Mouse (Mus musculus): ENCODE measurements around the gene Mtx1. TPM values are rescaled to one million over a fixed set of nuclear protein-coding genes. Genes with fewer than 3 reads are reported as not detected.
"Not testable (repeated sequence)": the region's sequence is repeated elsewhere in the genome, so short reads cannot be mapped to it uniquely, and the experiment has no call there.

The Mtx1 gene
- total RNA-seq, 2 experiments from 2014 or later = 102 TPM

DNA sequence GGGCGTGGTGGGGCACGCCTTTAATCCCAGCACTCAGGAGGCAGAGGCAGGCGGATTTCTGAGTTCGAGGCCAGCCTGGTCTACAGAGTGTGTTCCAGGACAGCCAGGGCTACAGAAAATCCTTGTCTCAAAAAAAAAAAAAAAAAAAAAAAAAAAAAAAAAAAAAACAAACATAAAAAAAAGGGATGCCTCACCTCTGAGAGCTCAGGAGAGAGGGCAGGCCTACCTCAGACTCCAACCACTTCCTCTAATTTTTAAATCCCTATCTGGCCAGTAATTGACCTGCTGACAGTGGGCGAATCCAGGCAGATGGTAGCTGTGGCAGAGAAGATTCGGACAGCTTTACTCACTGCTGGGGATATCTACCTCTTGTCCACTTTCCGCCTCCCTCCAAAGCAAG, 10.5 kb downstream of the Mtx1 start:
- DNase-seq (ENCODE audit: extremely low spot score in 1 of 2, low spot score in 1 of 2) = not testable (repeated sequence)

DNA sequence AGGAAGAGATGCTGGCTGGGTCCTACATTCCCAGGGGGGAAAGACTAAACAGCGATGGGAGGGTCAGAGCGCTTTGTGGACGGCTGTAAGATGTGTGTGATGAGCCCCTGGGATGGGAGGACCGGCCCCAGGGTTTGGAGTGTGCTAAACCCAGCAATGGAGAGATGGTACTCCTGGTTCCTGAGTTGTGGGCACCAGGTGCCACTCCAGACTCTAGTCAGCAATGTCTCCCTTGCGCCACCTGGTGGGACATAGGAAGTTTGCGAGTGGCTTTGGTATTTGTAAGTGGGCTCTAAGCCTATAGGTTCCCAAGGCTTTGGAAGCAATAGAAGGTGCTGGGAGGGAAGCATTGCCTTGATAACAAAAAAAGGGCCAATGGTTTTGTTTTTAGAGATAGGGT, 11.0 kb downstream of the Mtx1 start:
- peak; percentile 75 to 87 for DNase-seq (ENCODE audit: extremely low spot score in 1 of 2, low spot score in 1 of 2)

DNA sequence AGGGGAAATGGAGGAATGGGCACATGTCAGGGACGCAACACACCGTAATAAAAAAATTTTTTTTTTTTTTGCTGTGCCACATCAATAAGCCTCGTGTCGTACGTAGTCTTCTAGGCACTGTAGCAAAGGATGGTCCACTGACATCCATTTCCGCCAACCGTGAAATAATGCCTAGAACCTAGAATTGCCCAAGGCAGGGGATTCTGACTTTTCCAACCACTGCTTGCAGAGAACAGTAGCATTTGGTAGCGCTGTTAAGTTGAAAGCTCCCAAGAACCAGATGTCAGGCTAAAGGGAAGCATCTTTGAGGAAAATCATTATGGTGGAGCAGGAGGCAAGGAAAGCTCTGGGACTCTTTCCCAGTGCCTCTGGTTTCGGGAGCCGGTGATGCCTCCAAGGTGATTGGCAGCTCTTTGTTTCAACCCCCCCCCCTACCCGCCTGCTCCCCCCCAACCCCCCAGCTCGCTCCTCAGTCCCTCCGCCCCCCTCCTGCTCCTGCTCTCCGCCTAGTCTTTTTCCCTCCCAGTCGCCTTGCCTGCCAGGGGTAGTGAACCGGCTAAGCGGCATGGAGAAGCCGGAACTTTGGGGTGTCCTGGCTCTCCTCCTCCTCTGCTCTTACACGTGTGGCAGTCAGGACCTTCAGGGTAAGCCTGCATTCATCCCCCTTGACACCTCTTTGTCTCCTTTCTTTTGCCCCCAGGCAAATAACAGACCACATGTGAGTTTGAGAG, 12.0 kb downstream of the Mtx1 start, which contains the start of gene Thbs3:
Gene Thbs3 (plus strand): TSS at position 500 of the 731 bp plus-strand sequence.
- DNase-seq (ENCODE audit: extremely low spot score in 1 of 2, low spot score in 1 of 2) = no peak

DNA sequence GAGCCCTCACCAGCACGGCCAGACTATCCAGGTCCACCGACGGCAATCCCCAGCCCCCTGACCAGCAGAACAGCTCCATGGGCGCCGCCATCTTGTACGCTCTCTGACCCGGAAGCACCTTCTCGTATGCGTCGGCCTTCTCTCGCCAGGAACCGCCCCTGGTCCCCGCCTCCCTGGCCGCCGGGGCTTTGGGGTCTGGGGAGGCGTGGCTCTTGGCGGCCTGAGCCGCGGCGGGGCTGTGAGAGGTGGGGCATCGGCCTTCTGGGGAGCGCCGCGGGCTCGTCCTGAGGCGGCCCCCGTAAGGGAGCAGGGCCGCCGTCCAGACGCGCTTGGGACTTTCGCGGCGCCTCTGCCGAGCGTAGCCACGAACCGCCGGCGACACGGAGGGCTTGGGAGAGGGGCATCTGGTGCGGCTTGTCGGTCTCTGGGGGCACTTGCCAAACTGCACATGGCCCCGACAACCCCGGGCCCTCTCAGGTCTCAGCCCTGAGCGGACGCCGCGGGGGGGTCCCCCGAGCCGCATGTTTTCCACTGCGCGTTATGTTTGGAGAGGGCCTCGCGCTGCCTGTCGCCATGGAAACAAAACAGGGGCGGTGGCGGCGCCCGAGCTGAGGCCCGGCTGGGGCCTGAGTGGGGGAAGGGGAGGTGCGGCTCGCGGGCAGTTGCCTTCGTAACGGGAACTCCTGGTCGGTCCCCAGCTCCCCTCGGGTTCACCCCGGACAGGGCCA, 12.9 kb downstream of the Mtx1 start:
- DNase-seq (ENCODE audit: extremely low spot score in 1 of 2, low spot score in 1 of 2) = peak; percentile 80 to 88

DNA sequence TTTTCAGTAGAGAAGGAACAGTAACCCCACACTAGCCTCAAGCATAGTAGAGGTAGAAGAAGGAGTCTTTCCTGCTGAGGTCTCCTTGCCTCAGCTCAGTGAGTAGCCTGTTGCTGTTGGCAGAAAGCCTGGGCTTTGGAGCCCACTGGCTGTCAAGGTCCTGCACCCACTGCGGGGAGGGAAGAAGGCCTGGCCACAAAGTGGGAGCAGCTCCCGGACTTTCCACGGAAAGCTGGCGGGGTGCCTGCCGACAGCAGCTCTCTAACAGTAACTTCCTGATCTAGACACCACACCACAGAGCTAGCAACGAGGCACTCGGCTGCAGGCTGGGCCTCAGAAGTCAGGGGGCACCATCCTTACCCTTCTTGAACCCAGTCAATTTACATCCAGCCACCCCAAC, 16.2 kb downstream of the Mtx1 start:
- DNase-seq (ENCODE audit: extremely low spot score in 1 of 2, low spot score in 1 of 2) = no peak

DNA sequence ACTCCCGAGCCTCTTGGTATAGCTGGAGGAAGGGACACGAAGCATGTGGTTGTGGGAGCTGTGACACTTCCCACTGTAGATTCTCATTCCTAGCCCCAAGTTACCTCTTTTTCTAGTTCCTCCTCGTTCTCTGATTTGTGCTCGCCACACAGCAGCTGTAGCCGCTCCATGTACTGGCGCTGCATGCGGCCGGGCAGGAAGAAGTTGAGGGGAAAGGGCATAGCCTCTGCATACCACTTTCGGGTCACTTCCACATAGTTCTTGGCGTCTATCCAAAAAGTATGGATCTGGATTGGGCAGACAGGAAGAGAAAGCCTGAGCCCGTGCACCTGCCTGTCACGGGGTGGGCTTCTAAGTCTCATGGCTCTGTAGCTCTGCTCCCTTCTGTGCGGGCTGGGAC, 16.7 kb downstream of the Mtx1 start:
- no peak for DNase-seq (ENCODE audit: extremely low spot score in 1 of 2, low spot score in 1 of 2)

DNA sequence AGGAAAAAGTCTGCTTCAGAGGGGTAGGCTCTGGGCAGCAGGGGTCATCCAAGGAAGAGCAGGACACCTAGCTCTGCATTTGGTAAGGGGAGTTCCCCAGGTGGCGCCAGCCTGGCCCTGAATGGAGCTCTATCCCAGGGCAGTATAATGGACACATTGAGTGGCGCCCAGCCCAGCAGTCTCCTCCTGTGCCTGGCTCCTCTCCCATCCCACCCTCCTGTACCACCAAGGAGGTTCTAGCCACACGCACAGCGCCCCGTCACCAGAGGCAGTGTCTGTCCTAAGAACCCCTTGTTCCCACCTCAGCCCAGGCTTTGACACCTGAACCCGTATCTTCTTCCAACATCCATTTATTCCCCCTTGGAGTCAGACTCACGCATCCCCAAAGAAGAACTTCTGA, 17.2 kb downstream of the Mtx1 start:
- DNase-seq (ENCODE audit: extremely low spot score in 1 of 2, low spot score in 1 of 2) = no peak

DNA sequence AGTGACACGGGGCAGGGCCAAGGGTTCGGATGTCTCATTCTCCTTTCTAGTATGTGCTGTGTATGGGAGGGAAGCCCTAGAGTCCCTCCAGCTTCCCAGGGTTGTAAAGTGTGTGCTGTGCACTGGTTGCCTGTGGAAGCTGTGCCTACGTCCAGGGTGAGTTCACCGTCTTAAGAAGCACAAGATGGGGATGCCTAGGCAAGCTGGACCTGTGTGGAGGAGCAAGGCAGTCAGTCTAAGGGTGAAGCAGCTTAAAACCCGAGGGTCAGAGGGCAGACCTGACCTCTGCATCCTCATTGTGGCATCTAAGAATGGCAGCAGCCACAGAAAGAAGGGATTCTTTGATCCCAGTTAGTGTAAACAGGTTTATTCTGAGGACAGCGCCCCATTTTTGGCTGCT, 18.2 kb downstream of the Mtx1 start:
- DNase-seq (ENCODE audit: extremely low spot score in 1 of 2, low spot score in 1 of 2) = no peak

DNA sequence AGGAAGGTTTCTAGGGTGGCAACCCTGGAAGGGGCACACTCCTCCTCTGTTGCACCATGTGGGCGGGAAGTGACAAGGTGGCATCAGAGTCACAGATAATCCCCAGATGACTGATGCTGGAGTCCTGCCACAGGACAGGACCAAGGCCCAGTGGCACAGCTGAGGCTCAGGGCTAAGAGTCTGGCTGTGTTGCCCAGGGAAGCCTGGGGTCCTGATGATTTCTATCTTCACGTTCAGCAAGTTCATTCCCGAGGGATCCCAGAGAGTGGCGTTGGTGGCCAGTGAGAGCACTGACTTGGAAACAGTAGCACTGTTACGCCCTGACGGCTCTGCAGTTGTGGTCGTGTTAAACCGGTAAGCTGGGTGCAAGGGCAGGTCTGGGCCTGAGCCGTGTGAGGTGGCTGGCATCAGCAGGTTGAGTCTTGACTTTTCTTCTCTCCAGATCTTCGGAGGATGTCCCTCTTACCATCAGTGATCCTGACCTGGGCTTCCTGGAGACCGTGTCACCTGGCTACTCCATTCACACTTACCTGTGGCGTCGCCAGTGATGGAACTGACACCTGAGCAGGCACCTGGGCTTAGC, 18.7 kb downstream of the Mtx1 start:
- DNase-seq (ENCODE audit: extremely low spot score in 1 of 2, low spot score in 1 of 2) = no peak

DNA sequence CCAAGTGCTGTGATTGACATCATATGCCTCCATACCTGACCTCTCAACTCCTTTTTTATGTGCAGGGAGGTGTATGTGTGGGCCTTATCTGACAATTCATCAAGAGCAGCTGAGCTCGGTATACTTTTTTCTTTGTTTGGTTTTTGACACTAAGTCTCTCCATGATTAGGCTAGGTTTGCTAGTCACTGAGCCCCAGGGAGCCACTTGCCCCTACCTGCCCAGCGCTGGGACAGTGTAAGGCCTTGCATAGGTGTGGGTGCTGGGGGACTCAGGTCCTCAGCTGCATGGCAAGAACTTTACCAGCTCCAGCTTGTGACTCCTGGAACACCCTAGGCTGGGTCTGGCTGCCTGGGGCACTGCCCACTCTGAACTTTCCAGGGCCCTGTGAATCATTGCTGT, 20.2 kb downstream of the Mtx1 start:
- no peak for DNase-seq (ENCODE audit: extremely low spot score in 1 of 2, low spot score in 1 of 2)

DNA sequence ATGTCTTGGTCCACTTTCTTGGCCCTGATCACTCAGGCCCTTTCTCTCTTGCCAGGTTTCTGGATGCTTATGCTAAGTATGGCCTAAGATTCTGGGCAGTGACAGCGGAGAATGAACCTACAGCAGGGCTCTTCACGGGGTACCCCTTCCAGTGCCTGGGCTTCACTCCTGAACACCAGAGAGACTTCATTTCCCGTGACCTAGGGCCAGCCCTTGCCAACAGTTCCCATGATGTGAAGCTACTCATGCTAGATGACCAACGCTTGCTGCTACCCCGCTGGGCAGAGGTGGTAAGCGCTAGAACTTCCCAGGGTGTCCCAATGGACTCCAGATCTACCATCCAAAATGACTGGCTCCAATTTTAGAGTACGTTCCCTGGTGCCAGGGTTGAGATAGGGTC, 20.8 kb downstream of the Mtx1 start:
- no peak for DNase-seq (ENCODE audit: extremely low spot score in 1 of 2, low spot score in 1 of 2)

DNA sequence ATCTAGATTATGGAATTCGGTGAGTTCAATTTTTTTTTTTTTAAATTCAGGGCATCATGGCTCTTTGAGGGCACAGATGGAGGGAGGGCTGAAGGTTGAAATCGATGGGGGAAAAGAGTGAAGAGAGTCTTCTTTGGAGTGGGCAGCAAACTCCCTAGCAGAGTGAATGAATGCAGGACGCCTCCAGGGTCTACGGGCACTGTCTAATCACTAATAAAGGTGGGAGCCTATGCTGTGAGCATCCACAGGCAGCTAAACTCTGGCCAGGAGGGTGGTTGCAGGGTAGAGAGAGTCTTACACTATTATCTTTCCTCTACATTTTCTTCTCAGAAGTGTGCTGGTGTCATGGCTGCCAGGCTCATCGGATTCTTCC, 23.8 kb downstream of the Mtx1 start:
- no peak for DNase-seq (ENCODE audit: extremely low spot score in 1 of 2, low spot score in 1 of 2)

DNA sequence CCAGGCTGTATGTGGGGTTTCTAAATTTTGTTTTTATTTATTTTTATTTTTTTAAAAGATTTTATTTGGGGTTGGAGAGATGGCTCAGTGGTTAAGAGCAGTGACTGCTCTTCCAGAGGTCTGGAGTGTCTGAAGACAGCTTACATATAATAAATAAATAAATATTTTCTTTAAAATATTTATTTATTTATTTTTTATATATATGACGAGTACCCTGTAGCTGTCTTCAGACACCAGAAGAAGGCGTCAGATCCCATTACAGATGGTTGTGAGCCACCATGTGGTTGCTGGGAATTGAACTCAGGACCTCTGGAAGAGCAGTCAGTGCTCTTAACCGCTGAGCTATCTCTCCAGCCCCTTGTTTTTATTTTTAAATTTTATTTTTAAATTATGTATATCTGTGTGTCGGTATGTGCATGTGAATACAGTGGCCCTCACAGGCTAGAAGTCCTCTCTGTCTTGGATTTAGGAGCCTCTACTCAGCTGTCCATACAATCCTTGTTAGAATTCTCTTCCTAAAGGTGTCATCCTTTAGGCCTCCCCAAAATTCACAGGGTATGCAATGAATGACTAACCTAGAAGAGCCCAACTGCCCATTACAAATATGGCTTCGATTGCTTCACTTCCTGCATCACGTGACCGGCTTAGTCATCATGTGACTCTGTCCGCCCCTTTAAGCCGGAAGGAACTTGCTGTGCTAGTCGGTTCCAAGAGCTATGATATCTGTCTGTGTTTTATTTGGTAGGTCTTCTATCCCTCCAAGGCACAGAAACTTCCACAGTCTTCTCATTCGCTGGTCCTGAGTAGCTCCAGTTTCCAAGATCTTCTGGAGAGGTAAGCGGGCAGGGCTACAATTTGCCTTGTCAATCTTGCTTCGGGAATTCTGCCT, 24.4 kb downstream of the Mtx1 start, which contains the start of gene Gba:
Gene Gba (plus strand): TSS at position 676 of the 889 bp plus-strand sequence.
- peak; percentile 67 to 83 for DNase-seq (ENCODE audit: extremely low spot score in 1 of 2, low spot score in 1 of 2)

DNA sequence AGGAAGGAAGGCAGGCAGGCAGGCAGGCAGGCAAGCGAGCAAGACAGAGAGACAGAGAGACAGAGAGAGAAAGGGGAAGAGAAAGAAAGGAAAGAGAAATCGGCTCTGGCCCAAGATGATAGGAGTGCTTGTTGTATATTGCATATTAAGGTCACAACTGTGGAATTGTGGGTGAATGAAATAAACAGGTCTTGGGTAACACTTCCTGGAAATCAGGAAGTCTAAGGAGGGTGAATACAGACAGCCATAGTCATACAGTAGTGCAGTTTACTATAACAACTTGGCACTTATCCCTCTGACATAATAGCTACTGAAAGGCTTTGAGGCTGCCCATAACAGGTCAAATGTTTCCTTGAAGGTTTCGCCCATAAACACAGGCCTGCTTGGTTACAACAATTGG, 27.0 kb downstream of the Mtx1 start:
- no peak for DNase-seq (ENCODE audit: extremely low spot score in 1 of 2, low spot score in 1 of 2)

DNA sequence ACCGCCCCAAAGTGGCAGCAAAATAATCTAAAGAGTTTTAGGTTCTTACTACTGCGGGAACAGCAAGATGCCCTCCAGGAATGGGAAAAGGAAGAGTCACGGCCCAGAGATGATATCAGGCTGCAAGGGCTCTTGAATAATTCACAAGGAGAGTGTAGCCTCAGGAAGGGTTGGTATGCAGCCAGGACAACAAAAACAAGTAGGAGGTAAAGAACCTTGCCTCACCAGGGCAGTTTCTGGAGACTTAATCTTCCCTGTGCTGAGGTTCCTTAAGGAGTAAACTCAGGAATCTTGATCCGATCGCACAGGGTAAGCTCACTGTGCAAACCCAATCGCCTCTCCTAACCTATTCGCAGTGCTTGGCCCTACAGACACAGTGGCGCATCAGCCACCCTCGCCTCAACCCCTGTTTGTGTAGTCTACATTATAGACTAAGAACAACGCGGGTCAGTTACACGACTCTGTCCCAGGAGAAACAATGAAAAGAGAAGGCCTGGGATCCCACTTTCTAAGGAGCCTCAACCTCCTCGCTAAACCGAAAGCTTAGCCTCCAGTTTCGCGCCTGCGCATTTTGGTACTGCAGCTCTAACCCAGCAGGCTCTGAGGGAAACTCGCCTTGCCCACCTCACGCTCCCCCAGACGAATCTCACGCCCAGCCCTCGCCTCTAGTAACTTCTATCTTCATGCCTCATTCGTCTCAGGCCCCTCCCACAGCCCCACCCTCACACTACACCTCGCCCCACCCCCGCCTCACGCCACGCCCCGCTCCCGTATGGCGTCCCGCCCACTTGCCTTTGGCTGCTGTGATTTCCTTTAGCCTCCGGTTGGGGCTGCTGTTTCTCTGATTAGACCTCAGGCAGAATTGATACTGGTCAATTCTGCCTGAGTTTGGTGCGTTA, 30.7 kb downstream of the Mtx1 start:
- peak; percentile 65 to 80 for DNase-seq (ENCODE audit: extremely low spot score in 1 of 2, low spot score in 1 of 2)

DNA sequence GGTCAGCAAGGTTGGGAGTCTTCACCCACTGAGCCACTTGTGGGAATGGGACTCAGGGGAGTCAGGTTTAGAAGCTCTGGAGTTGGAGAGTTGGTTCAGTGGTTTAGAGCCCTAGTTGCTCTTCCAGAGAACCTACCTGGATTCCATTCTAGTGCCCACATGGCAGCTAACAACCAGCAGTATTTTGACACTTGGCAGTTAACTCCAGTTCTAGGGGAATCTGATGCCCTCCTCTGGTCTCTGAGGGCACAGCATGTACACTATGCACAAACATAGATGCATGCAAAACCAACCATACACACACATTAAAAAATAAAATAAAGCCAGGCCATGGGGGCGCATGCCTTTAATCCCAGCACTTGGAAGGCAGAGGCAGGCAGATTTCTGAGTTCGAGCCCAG, 33.0 kb downstream of the Mtx1 start:
- no peak for DNase-seq (ENCODE audit: extremely low spot score in 1 of 2, low spot score in 1 of 2)

DNA sequence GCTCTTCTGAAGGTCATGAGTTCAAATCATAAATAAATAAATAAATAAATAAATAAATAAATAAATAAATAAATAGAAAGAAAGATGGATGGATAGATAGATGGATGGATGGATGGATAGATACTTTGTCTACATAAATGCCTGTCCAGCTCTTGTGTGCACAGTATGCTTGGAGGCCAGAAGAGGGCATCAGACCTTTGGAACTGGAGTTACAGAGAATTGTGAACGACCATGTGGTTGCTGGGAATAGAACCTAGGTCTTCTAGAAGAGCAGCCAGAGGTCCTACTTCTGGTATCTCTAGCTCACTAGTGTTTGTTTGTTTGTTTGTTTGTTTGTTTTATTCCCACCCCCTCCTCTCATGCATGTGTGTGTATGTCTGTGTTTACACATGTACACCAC, 33.5 kb downstream of the Mtx1 start:
- no peak for DNase-seq (ENCODE audit: extremely low spot score in 1 of 2, low spot score in 1 of 2)

DNA sequence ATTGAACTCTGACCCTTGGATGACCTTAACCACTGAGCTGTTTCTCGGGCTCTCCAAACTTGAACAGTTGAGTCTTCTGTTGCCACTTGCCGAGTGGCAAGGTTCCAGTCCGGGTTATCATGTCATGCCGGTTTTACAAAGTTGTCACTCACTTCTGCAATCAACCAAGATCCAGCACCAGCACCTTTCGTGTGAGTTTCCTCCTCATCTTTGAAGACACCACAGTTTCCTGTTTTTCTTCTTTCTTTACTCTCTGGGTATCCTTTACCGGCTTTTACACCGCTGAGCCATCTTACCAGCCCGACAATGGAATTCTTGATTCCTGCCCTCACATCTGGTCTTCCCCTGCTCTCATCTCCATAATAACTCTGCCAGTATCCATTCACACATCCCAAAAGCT, 36.5 kb downstream of the Mtx1 start:
- DNase-seq (ENCODE audit: extremely low spot score in 1 of 2, low spot score in 1 of 2) = no peak

DNA sequence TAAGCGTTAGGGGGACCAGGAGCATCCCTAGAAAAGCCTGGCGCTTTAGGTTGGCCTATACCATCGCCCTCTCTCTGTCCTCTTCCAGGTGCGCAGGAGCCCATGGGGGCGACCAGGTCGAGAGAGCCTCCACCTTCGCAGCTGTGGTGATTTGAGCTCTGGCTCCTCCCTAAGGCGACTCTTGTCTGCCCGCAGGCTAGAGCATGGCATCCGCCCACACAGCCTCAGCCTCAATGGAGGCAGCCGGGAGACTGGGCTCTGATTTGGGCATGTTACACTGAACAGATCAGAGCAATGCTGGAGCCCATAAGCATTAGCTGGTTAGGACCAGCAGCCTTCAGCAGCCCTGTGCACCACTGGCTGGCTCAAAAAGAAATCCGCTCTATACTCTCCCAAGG, 38.4 kb downstream of the Mtx1 start:
- no peak for DNase-seq (ENCODE audit: extremely low spot score in 1 of 2, low spot score in 1 of 2)
